Mouse (Mus musculus): ENCODE results near the gene Acsl6.

GRCm38 (mm10) chr11:54298777-54299176 is 4.8 kb upstream of the Acsl6 start:
- no peak for TF ChIP-seq TAL1 (IDR thresholded peaks at IDR 0.05; ENCODE audit: low read length)
- TF ChIP-seq MAZ (IDR thresholded peaks at IDR 0.05; ENCODE audit: low read depth, low read length), result no peak
- TF ChIP-seq RAD21 (IDR thresholded peaks at IDR 0.05; ENCODE audit: low read depth, low read length), result peak; percentile 73
- TF ChIP-seq CTCF (IDR thresholded peaks at IDR 0.05 in 2 of 3, conservative IDR thresholded peaks at IDR 0.05 in 1 of 3; ENCODE audit: control insufficient read depth in 1 of 3, insufficient read depth in 1 of 3, low read depth in 2 of 3, low read length in 3 of 3, poor library complexity in 1 of 3, severe bottlenecking in 1 of 3), result peak; percentile 61 to 74 (median 70)
- TF ChIP-seq E2F4 (IDR thresholded peaks at IDR 0.05; ENCODE audit: borderline replicate concordance, low read depth, low read length), result no peak
- peak; percentile 65 for TF ChIP-seq ZC3H11A (IDR thresholded peaks at IDR 0.05; ENCODE audit: low read depth, low read length)
- TF ChIP-seq SMC3 (IDR thresholded peaks at IDR 0.05; ENCODE audit: low read depth, low read length), result peak; percentile 74
- no peak for TF ChIP-seq ELF1 (IDR thresholded peaks at IDR 0.05; ENCODE audit: low read depth, low read length)
